Mouse (Mus musculus) lung, postnatal 10 days (tissue): ENCODE data around the gene Samd7.

Experiments used
- DNase-seq: peaks from one replicate; pipeline ENCODE4 v3.0.0; 2021

Gene Samd7

DNA sequence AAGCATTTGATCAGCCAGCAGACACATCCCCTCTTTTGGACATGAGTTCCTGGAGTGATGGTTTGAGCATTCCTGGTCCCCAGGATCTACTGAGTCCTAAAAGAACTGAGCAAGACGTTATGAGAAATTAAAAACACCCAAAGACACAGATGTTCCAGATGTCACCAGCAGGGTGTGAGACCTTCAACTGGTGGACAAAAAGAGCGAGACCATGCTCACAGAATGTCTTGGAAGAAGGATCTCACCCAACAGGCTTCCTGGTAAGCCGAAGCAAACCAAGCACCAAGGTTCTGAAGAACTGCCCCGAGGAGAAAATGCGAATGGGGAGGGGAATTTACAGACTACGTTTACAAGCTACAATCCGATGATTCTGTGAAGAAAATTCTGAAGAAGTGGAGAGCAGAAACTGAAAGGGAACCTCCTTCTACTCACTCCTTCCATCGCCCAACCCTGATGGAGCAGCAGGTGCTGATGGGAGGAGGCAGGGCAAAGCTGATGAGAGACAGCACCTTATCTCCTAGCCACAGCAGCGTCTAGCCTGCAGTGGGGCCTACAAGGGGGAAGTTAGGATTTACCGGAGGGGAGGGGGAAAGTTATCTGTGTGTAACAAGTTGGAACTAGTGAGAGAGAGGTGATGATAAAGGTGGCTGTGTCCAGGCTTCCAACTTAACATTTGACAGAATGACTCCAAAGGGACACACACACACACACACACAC lies 19.4 kb downstream of the Samd7 start:
- DNase-seq = no peak

DNA sequence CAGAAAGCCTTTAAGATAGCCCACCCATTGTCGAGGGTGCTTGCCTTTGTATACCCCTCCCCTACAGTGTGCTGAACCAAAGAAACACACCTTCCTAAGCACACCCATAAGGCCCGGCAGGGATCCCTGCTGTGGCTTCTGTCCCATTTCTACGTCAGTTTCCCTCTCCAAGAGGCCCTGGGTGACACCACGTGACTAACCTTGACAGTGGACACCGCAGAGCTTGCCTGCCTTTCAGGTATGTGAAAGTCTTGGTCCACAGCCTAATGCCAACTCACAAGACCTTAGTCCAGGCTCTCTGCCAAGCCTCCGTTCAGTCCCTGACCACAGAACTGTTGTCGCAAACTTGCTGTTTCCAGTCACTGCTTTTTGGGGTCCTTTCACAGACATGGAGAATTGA lies 20.1 kb downstream of the Samd7 start:
- peak; percentile 30 for DNase-seq

GRCm38 (mm10) chr3:30767271-30767670 lies 21.2 kb downstream of the Samd7 start:
- DNase-seq = no peak

DNA sequence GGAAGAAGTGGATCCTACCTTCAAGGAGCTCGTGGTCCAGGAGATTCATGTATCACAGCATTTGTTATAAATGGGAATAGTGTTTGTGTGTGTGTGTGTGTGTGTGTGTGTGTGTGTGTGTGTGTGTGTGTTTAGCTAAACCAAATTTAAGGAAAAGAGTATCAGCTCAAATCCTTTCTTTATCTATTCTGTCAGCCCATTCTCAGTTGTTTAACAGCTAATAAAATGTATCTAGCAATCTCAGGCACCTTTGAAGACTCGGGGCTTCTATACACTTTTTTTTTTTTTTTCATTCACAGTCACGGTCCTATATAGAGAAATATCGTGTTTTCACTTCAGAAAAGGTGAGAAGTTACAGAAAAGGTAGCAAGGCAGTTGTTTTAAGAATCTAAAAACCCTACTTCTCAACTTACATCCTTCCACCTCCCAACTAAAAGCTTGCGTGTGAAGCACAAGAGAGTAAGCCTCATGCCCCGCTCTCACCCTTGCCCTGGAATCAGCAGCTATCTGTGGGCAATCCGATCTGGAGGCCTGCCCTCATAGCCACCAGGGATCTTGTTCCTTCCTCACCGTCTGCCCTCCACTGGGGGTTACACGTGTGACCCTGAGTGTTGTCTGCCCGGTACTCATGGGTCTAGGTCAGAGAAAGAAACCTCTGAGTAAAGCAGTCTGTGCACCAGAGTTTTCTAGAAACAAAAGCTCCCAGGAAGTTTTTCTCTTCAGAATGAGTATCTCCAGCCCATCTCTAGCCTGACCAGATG lies 23.8 kb downstream of the Samd7 start:
- DNase-seq = no peak

GRCm38 (mm10) chr3:30771560-30771959 lies 25.5 kb downstream of the Samd7 start:
- no peak for DNase-seq

GRCm38 (mm10) chr3:30772631-30773030 lies 26.5 kb downstream of the Samd7 start:
- no peak for DNase-seq

GRCm38 (mm10) chr3:30774677-30775076 lies 28.6 kb downstream of the Samd7 start:
- no peak for DNase-seq

DNA sequence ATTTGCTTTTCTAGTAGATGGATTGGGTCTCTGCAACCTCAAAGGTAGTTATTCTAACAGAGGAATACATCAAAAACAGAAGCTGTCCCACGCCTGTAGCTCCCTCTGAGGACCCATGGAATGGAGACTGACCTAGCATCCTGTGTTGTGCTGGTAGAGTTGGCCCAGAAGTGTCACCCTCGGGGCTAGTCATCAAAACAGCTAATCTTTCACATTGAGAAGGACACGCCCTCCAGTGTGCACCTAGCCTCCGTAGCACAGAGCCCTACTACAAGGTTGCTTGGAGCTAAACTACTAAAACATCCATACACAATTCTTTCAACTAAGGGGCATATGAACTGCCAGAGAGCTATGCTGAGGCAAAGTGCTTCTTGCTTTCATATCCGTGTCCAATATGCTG lies 31.9 kb downstream of the Samd7 start:
- DNase-seq = no peak

DNA sequence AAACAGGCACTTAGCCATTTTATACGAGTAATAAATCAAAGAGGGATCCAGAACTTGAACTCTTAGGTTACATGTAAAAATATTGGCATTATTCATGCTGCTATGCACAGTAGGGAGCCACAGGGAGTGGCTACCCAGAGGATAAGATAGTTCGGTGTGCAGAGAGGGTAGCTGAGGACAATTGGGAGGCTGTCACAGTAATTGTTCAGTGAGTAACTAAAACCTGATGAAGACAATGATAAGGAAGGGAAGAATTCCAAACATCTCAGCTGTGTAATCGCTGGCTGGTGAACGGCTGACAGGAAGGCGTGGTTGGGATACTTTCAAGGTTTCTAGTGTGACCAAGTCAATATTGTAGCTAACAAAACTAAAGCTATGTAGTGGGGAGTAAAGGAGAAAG lies 42.4 kb downstream of the Samd7 start:
- DNase-seq = peak; percentile 54

GRCm38 (mm10) chr3:30792737-30793402 lies 46.8 kb downstream of the Samd7 start, which contains the start of gene Sec62:
Gene Sec62, plus strand, starts transcription at chr3:30792875.
- peak; percentile 95 for DNase-seq

DNA sequence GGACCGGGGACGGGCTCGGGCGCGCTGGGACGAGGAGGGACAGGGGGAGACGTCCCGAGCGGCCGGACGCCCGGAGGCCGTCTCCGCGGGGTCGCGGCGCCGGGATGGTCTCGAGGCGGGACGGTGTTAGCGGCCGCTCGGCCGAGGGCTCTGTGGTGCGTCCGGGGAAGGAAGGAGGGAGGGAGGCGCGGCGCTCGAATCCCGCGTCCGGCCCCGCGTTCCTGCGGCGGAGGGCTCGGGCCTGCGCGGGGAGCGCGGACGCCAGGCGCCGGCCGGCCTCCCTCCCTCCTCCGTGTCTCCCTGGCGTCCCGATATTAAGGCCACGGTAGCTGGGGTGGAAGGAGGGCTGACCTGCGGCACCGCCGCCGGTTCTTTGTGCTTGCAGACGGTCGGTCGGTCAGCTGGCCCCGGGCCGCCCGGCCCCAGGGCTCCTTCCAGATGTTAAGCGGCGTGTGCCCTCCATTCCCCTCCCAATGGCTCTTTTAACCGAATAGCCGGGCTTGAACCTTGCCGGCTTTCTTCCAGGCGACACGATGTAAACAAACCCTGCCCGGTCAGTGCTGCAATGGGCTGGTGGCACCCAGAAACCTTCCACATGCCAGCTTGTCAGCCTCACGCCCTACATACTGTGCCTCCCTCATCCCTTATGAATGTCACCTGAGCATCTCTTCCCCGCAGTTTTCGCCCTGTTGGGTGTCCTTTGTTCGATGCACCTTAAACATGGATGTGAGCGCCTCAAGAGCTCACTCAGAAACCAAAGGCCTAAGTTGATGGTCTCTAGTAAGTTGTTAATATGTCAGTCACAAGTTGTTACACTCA lies 47.5 kb downstream of the Samd7 start:
- peak; percentile 48 for DNase-seq

- no peak for DNase-seq
Measured at GRCm38 (mm10) chr3:30802171-30802570, 56.1 kb downstream of the Samd7 start.

GRCm38 (mm10) chr3:30812881-30813280 lies 66.8 kb downstream of the Samd7 start:
- DNase-seq = peak; percentile 13
